Mouse (Mus musculus) urinary bladder, adult 18-20 months (tissue): ENCODE data around the gene Arhgap4.
A peak's percentile ranks its signal among the peaks of the same experiment; 100 is the strongest.

Experiments
- DNase-seq, 2 experiments: peaks; one replicate each; pipeline ENCODE4 v3.0.0; 2022; ENCODE audit warnings: low spot score in 2 of 2, mixed read lengths in 2 of 2

The Arhgap4 gene

GRCm38 (mm10) chrX:73914827-73915703, 6.6 kb downstream of the Arhgap4 start:
- peak; percentile 44 to 82 for DNase-seq

GRCm38 (mm10) chrX:73911588-73911987, 10.1 kb downstream of the Arhgap4 start:
- no peak for DNase-seq

- DNase-seq = no peak
Observed at GRCm38 (mm10) chrX:73911156-73911555, 10.5 kb downstream of the Arhgap4 start.

- no peak for DNase-seq
Observed at GRCm38 (mm10) chrX:73910451-73910850, 11.2 kb downstream of the Arhgap4 start.

GRCm38 (mm10) chrX:73910049-73910448, 11.6 kb downstream of the Arhgap4 start:
- DNase-seq = no peak

GRCm38 (mm10) chrX:73897959-73898358, 23.7 kb downstream of the Arhgap4 start:
- no peak for DNase-seq

- peak; percentile 25 to 41 for DNase-seq
Observed at GRCm38 (mm10) chrX:73895719-73896118, 26.0 kb downstream of the Arhgap4 start, which contains the start of gene L1cam. L1cam (minus strand) TSS chrX:73896105.

- DNase-seq = no peak
Observed at GRCm38 (mm10) chrX:73892833-73893232, 28.8 kb downstream of the Arhgap4 start.

GRCm38 (mm10) chrX:73891551-73892152, 30.0 kb downstream of the Arhgap4 start, which contains the start of gene Avpr2:
Avpr2 (plus strand) TSS chrX:73892102.
- DNase-seq = no peak

- no peak for DNase-seq
Observed at GRCm38 (mm10) chrX:73881463-73881862, 40.2 kb downstream of the Arhgap4 start.

- no peak for DNase-seq
Observed at GRCm38 (mm10) chrX:73881036-73881427, 40.6 kb downstream of the Arhgap4 start.

GRCm38 (mm10) chrX:73880194-73881035, 41.3 kb downstream of the Arhgap4 start:
- peak; percentile 37 to 70 for DNase-seq

- DNase-seq = no peak
Observed at GRCm38 (mm10) chrX:73877014-73877413, 44.7 kb downstream of the Arhgap4 start.

- DNase-seq = no peak
Observed at GRCm38 (mm10) chrX:73875881-73876280, 45.8 kb downstream of the Arhgap4 start.

GRCm38 (mm10) chrX:73871956-73872355, 49.7 kb downstream of the Arhgap4 start:
- no peak for DNase-seq

- DNase-seq = no peak
Observed at GRCm38 (mm10) chrX:73871474-73871873, 50.2 kb downstream of the Arhgap4 start.

GRCm38 (mm10) chrX:73869334-73869733, 52.3 kb downstream of the Arhgap4 start:
- DNase-seq = no peak

- no peak for DNase-seq
Observed at GRCm38 (mm10) chrX:73867852-73868251, 53.8 kb downstream of the Arhgap4 start.

GRCm38 (mm10) chrX:73867256-73867655, 54.4 kb downstream of the Arhgap4 start:
- no peak for DNase-seq

- DNase-seq = no peak
Observed at GRCm38 (mm10) chrX:73864692-73865091, 57.0 kb downstream of the Arhgap4 start.

GRCm38 (mm10) chrX:73855087-73855408, 66.6 kb downstream of the Arhgap4 start:
- no peak for DNase-seq
